Mouse (Mus musculus) small intestine, adult 2 months (tissue): ENCODE measurements around the gene Olfr420.

Experiments used
- CTCF ChIP-seq: fragments of 200-500 bp; IDR thresholded peaks from 2 replicates; pipeline ENCODE4 v1.5.1; 2012; ENCODE audit warnings: low read depth, mild to moderate bottlenecking, control low read depth, inconsistent platforms, low read length, moderate library complexity, mixed read lengths; ENCODE audit not compliant: insufficient replicate concordance, insufficient read length; ENCODE audit errors: extremely low read depth
- POLR2A ChIP-seq: fragments of 200-500 bp; IDR thresholded peaks from 2 replicates; pipeline ENCODE4 v1.6.1; 2012; ENCODE audit warnings: low read depth, mild to moderate bottlenecking, control low read depth, inconsistent platforms, low read length, moderate library complexity

DNA sequence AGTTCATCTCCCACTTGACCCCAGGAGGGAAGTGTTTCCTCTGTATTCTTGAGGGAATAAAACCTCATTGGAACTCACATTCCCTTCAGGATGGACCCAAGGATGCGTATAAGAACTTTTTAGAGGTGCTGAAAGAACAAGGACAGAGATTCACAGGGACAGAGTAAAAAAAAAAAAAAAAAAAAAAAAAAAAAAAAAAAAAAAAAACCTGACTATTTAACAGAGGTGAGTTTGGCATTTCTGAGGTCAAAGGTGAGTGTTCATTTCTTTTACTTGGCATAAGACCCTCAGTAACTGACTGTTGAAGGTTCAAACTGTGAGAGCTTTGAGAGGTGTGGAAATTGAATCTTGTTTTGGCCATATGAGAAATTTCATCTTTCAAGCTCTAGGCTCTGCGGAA lies 6.1 kb upstream of the Olfr420 start:
- TF ChIP-seq CTCF (no peak), POLR2A (no peak)
